Mouse (Mus musculus) lung, embryonic 14.5 days (tissue): ENCODE results near the gene Wdtc1. TPM values are rescaled to one million over a fixed set of nuclear protein-coding genes. Genes with fewer than 3 reads are reported as not detected.

Experiments
- ATAC-seq: fragments of 200-750 bp; cut with Nextera tagmentation; 2 replicates; pipeline ENCODE4 v1.8.0; 2017; ENCODE audit warnings: mild to moderate bottlenecking, moderate TSS enrichment, moderate library complexity; ENCODE audit not compliant: insufficient read depth
- DNase-seq: peaks from one replicate; pipeline ENCODE4 v3.0.0-alpha.2; 2015
- H3K27ac ChIP-seq: fragments of 300-500 bp; sonication (generic); 2 replicates; pipeline ENCODE4 v1.5.1; 2014; ENCODE audit warnings: low read depth, mild to moderate bottlenecking, moderate library complexity
- H3K27me3 ChIP-seq: fragments of 300-500 bp; sonication (generic); 2 replicates; pipeline ENCODE4 v1.6.1; 2014; ENCODE audit warnings: low read length, control low read depth; ENCODE audit not compliant: insufficient read depth
- H3K36me3 ChIP-seq: fragments of 300-500 bp; sonication (generic); 2 replicates; pipeline ENCODE4 v1.6.1; 2014; ENCODE audit warnings: control low read depth; ENCODE audit not compliant: insufficient read depth
- H3K4me1 ChIP-seq: fragments of 300-500 bp; sonication (generic); 2 replicates; pipeline ENCODE4 v1.6.1; 2014; ENCODE audit warnings: antibody characterized with exemption, control low read depth; ENCODE audit not compliant: insufficient read depth
- H3K4me2 ChIP-seq: fragments of 300-500 bp; sonication (generic); 2 replicates; pipeline ENCODE4 v1.6.1; 2014; ENCODE audit warnings: mild to moderate bottlenecking
- H3K4me3 ChIP-seq: fragments of 300-500 bp; sonication (generic); 2 replicates; pipeline ENCODE4 v1.5.1; 2014; ENCODE audit warnings: low read depth, low read length
- H3K9ac ChIP-seq: fragments of 300-500 bp; sonication (generic); 2 replicates; pipeline ENCODE4 v1.6.1; 2014
- H3K9me3 ChIP-seq: fragments of 300-500 bp; sonication (generic); 2 replicates; pipeline ENCODE4 v1.6.1; 2016; ENCODE audit warnings: low read depth, low read length, control low read depth
- CTCF ChIP-seq: IDR thresholded peaks from 2 replicates; pipeline ENCODE4 v1.5.1; 2016; ENCODE audit warnings: antibody characterized with exemption, low read depth
- WGBS: fragments of 180-500 bp; shearing (Covaris S2); extraction: QIAGEN DNeasy Blood & Tissue Kit; methylation state at CpG from one replicate; pipeline ENCODE4 v1.1.7; 2014; 5-methylcytosine and 5-hydroxymethylcytosine counted together
- polyA plus RNA-seq: library from polyadenylated mRNA; unstranded; fragments of >200 nt; fragmentation: Nextera tagmentation; extraction: Ambion mirVana; gene quantifications from 2 replicates; pipeline ENCODE4 v1.2.1, GENCODE M21; 2014

The Wdtc1 gene
- polyA plus RNA-seq, 1 experiment from 2014 or later = 15.3 TPM

- peak; percentile 71 for DNase-seq
- 13% methylated on average over 5 of the region's 5 CpGs for WGBS
- TF ChIP-seq CTCF = no peak
- Histone ChIP-seq H3K9ac (0 out of 2 replicates have a peak overlapping the region, but pooled peaks have one; percentile 15), H3K27ac (peak overlapping the region; percentile 86), H3K4me2 (peak overlapping the region; percentile 24), H3K4me1 (peaks cover 11% of the 10 kb centered on the region), H3K4me3 (no peak overlapping the region), H3K27me3 (no peaks in the 10 kb centered on the region), H3K36me3 (no peaks in the 10 kb centered on the region), H3K9me3 (no peaks in the 10 kb centered on the region)
- peak; percentile 55 for ATAC-seq
Measured at GRCm38 (mm10) chr4:133281951-133282481, 71.3 kb downstream of the Wdtc1 start.

- no peak overlapping the region for H3K9ac ChIP-seq
- peak overlapping the region; percentile 24 for H3K4me2 ChIP-seq
Measured at GRCm38 (mm10) chr4:133281513-133281912, 71.8 kb downstream of the Wdtc1 start.

GRCm38 (mm10) chr4:133278482-133278881, 74.8 kb downstream of the Wdtc1 start:
- H3K9me3 ChIP-seq = no peaks in the 10 kb centered on the region
- no peak for TF ChIP-seq CTCF
- no peak overlapping the region for H3K4me3 ChIP-seq
- H3K4me2 ChIP-seq = peak overlapping the region; percentile 81
- 79% methylated on average over 3 of the region's 3 CpGs for WGBS
- H3K27me3 ChIP-seq = no peaks in the 10 kb centered on the region
- peaks cover 15% of the 10 kb centered on the region for H3K4me1 ChIP-seq
- H3K27ac ChIP-seq = peak overlapping the region; percentile 91
- no peak overlapping the region for H3K9ac ChIP-seq
- ATAC-seq (no peak), DNase-seq (no peak)
- peaks cover 9% of the 10 kb centered on the region; the same call in 1 of the 2 replicates for H3K36me3 ChIP-seq

More at GRCm38 (mm10) chr4:133281513-133281912, 71.8 kb downstream of the Wdtc1 start:
- 16% methylated on average over 7 of the region's 7 CpGs for WGBS
- Histone ChIP-seq H3K36me3 (no peaks in the 10 kb centered on the region), H3K4me3 (no peak overlapping the region), H3K9me3 (no peaks in the 10 kb centered on the region), H3K27me3 (no peaks in the 10 kb centered on the region), H3K27ac (peak overlapping the region; percentile 86), H3K4me1 (peaks cover 13% of the 10 kb centered on the region)
- DNase-seq (peak; percentile 16), ATAC-seq (no peak)
- TF ChIP-seq CTCF = no peak

GRCm38 (mm10) chr4:133278067-133278466, 75.2 kb downstream of the Wdtc1 start:
- H3K9ac ChIP-seq = peak overlapping the region; percentile 88
- no peaks in the 10 kb centered on the region for H3K9me3 ChIP-seq
- H3K4me3 ChIP-seq = peak overlapping the region; percentile 79
- peaks cover 15% of the 10 kb centered on the region for H3K4me1 ChIP-seq
- TF ChIP-seq CTCF = no peak
- no peaks in the 10 kb centered on the region for H3K27me3 ChIP-seq
- H3K36me3 ChIP-seq = peaks cover 9% of the 10 kb centered on the region; the same call in 1 of the 2 replicates
- H3K4me2 ChIP-seq = peak overlapping the region; percentile 81
- 21% methylated on average over 6 of the region's 6 CpGs for WGBS
- ATAC-seq (no peak; the same call in 1 of the 2 replicates), DNase-seq (no peak)
- H3K27ac ChIP-seq = peak overlapping the region; percentile 91

- ATAC-seq (peak; percentile 93), DNase-seq (peak; percentile 98)
- H3K9ac ChIP-seq = peak within 1 kb of the TSS; percentile 88
- H3K4me2 ChIP-seq = peak within 1 kb of the TSS; percentile 81
- H3K4me1 ChIP-seq = peaks cover 11% of the 10 kb centered on the region
- H3K27ac ChIP-seq = peak within 1 kb of the TSS; percentile 91
- under 1% methylated on average over 73 of the region's 73 CpGs for WGBS
- peak within 1 kb of the TSS; percentile 79 for H3K4me3 ChIP-seq
- H3K27me3 ChIP-seq = no peaks in the 10 kb centered on the region
- peaks cover 9% of the 10 kb centered on the region; the same call in 1 of the 2 replicates for H3K36me3 ChIP-seq
- no peaks in the 10 kb centered on the region for H3K9me3 ChIP-seq
- no peak for TF ChIP-seq CTCF
Measured at GRCm38 (mm10) chr4:133277104-133278026, 75.9 kb downstream of the Wdtc1 start, which contains the start of gene Tmem222. Tmem222 (minus strand) TSS chr4:133277792.

- H3K27me3 ChIP-seq = no peaks in the 10 kb centered on the region
- H3K36me3 ChIP-seq = peaks cover 51% of the 10 kb centered on the region
- no peak overlapping the region for H3K4me2 ChIP-seq
- no peak overlapping the region for H3K9ac ChIP-seq
- no peak overlapping the region for H3K27ac ChIP-seq
- no peak for DNase-seq
- 88% methylated on average over 9 of the region's 9 CpGs for WGBS
- no peak for TF ChIP-seq CTCF
- no peaks in the 10 kb centered on the region for H3K9me3 ChIP-seq
- no peak for ATAC-seq
- H3K4me3 ChIP-seq = no peak overlapping the region
- H3K4me1 ChIP-seq = no peaks in the 10 kb centered on the region
Measured at GRCm38 (mm10) chr4:133270929-133271328, 82.4 kb downstream of the Wdtc1 start.

GRCm38 (mm10) chr4:133269596-133269995, 83.7 kb downstream of the Wdtc1 start:
- H3K4me2 ChIP-seq = no peak overlapping the region
- H3K27ac ChIP-seq = no peak overlapping the region
- H3K27me3 ChIP-seq = no peaks in the 10 kb centered on the region
- WGBS = 92% methylated on average over 3 of the region's 3 CpGs
- no peak overlapping the region for H3K9ac ChIP-seq
- ATAC-seq = no peak
- H3K9me3 ChIP-seq = no peaks in the 10 kb centered on the region
- no peak overlapping the region for H3K4me3 ChIP-seq
- no peak for TF ChIP-seq CTCF
- H3K36me3 ChIP-seq = peaks cover 59% of the 10 kb centered on the region
- DNase-seq = no peak
- H3K4me1 ChIP-seq = no peaks in the 10 kb centered on the region
